Mouse (Mus musculus) cerebral cortex, adult 2 months (tissue): Measurements from ENCODE around the gene Ccdc38.

ENCODE experiments used
- WGBS: fragments of 180-500 bp; shearing (Covaris S2); methylation state at CpG from one replicate; pipeline ENCODE4 v1.1.7; 2018; 5-methylcytosine and 5-hydroxymethylcytosine counted together

The Ccdc38 gene

GRCm38 (mm10) chr10:93548991-93549390, 8.6 kb downstream of the Ccdc38 start:
- WGBS: 18% methylated on average over 7 of the region's 7 CpGs

GRCm38 (mm10) chr10:93549821-93550220, 9.4 kb downstream of the Ccdc38 start:
- WGBS: 89% methylated on average over 10 of the region's 10 CpGs

- 86% methylated on average over 8 of the region's 8 CpGs for WGBS
Observed at GRCm38 (mm10) chr10:93552596-93552995, 12.2 kb downstream of the Ccdc38 start.

GRCm38 (mm10) chr10:93557971-93558370, 17.5 kb downstream of the Ccdc38 start:
- WGBS: 75% methylated on average over 2 of the region's 2 CpGs

- 79% methylated on average over 9 of the region's 9 CpGs for WGBS
Observed at GRCm38 (mm10) chr10:93559786-93560185, 19.4 kb downstream of the Ccdc38 start.

- WGBS: 88% methylated on average over 14 of the region's 14 CpGs
Observed at GRCm38 (mm10) chr10:93564518-93565090, 24.2 kb downstream of the Ccdc38 start.

GRCm38 (mm10) chr10:93567066-93567465, 26.6 kb downstream of the Ccdc38 start:
- WGBS: 89% methylated on average over 10 of the region's 10 CpGs

- WGBS: 93% methylated on average over 11 of the region's 11 CpGs
Observed at GRCm38 (mm10) chr10:93567841-93568566, 27.6 kb downstream of the Ccdc38 start.

- 83% methylated on average over 6 of the region's 6 CpGs for WGBS
Observed at GRCm38 (mm10) chr10:93568671-93569070, 28.2 kb downstream of the Ccdc38 start.

GRCm38 (mm10) chr10:93572209-93572608, 31.8 kb downstream of the Ccdc38 start:
- 54% methylated on average over 2 of the region's 2 CpGs for WGBS

GRCm38 (mm10) chr10:93574966-93575365, 34.5 kb downstream of the Ccdc38 start:
- WGBS: 72% methylated on average over 4 of the region's 4 CpGs

- 91% methylated on average over 8 of the region's 8 CpGs for WGBS
Observed at GRCm38 (mm10) chr10:93575960-93576359, 35.5 kb downstream of the Ccdc38 start.

GRCm38 (mm10) chr10:93577271-93577886, 36.9 kb downstream of the Ccdc38 start:
- 63% methylated on average over 13 of the region's 13 CpGs for whole genome bisulfite sequencing

GRCm38 (mm10) chr10:93588796-93589195, 48.4 kb downstream of the Ccdc38 start:
- WGBS: 2% methylated on average over 11 of the region's 11 CpGs

GRCm38 (mm10) chr10:93589281-93589848, 48.9 kb downstream of the Ccdc38 start, which contains the start of gene Snrpf:
Gene Snrpf, minus strand, starts transcription at chr10:93589706.
- under 1% methylated on average over 63 of the region's 63 CpGs for WGBS

GRCm38 (mm10) chr10:93592456-93592855, 52.0 kb downstream of the Ccdc38 start:
- WGBS: 68% methylated on average over 12 of the region's 12 CpGs

GRCm38 (mm10) chr10:93594022-93594482, 53.6 kb downstream of the Ccdc38 start:
- 1% methylated on average over 22 of the region's 22 CpGs for WGBS

- 76% methylated on average over 4 of the region's 4 CpGs for WGBS
Observed at GRCm38 (mm10) chr10:93595831-93596230, 55.4 kb downstream of the Ccdc38 start.

- 90% methylated on average over 3 of the region's 3 CpGs for WGBS
Observed at GRCm38 (mm10) chr10:93596641-93597040, 56.2 kb downstream of the Ccdc38 start.

- WGBS: 75% methylated on average over 5 of the region's 5 CpGs
Observed at GRCm38 (mm10) chr10:93602309-93602708, 61.9 kb downstream of the Ccdc38 start.

GRCm38 (mm10) chr10:93603256-93603655, 62.8 kb downstream of the Ccdc38 start:
- 100% methylated on average over 1 of the region's 1 CpGs for WGBS

- WGBS: 81% methylated on average over 9 of the region's 9 CpGs
Observed at GRCm38 (mm10) chr10:93606326-93606725, 65.9 kb downstream of the Ccdc38 start.
